Mouse (Mus musculus): ENCODE measurements at regions not wholly inside any gene's neighbourhood (a gene's known extent, or its start where the extent isn't known, plus 50 kb on each side); places are given as distances from the start of the nearest gene placed in this dataset.

DNA sequence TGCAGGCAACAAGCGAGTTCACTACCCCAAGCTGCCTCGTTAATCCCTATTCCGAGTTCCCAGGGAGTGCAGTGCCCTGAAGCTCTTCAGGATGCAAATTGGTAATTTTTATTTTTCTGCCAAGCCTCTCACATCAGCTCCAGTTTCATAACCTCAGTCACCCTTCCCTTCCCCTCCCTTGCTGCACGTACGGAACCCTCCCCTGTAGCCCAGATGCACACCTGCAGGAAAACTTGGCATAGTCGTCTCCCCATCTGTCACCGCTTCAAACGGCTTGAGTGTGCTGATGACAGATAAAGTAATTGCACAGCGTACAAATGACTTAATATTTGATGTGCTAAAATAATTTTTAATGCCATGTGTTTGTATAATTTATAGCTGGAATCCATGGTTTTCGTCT lies 119.7 kb upstream of the Tmem45b start:
- DNase-seq (ENCODE audit: extremely low read depth, low read depth): no peak

DNA sequence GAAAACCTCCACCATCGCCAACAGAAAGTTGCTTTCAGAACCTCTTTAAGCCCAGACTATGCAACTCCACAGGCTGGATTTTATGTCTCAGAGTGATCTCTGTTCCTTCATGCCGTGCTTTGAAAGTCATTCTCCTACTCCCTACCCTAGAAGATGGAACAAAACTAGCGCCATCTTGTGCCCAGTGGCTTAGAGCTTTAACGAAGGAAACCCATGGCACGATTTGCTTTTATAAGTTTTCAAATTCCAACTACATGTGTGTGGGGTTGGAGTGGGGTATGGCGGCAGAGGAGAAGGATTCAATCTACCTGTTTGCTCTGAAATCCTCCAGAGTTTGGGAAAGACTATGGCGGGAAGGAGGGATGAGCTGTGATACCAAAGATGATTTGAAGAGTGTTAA lies 118.7 kb upstream of the Tmem45b start:
- no peak for DNase-seq (ENCODE audit: extremely low read depth, low read depth)

DNA sequence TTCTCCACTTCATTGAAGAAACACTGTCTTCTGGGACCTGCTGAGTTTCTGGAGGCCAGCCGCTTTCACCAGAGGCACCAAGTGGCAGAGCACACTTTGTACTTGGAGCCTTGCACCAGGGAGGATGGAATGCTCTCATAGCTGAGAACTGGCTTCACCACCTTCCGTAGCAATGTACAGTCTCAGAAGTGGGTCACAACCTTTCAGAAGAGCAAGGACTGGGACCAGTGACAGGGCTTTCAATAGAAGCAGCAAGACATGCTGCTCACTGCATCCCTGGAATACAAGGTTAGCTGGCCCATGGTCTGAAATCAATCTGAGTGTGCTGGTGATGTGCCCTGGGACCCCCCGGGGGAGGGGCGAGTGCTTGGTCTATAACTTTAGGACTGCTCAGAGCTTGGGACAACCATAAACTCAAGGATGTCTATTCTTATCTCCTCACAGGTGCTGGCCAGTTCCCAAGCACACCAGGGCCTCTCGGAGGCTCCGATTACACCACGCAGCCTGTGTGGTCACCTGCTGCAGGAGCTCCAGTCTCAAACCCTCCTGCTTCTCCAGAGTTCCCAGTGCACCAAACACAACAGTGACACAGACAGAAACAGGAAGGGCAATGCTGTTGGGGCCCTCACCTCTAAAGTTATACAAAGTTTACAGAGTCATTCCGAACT lies 114.4 kb upstream of the Tmem45b start:
- no peak for DNase-seq (ENCODE audit: extremely low read depth, low read depth)

DNA sequence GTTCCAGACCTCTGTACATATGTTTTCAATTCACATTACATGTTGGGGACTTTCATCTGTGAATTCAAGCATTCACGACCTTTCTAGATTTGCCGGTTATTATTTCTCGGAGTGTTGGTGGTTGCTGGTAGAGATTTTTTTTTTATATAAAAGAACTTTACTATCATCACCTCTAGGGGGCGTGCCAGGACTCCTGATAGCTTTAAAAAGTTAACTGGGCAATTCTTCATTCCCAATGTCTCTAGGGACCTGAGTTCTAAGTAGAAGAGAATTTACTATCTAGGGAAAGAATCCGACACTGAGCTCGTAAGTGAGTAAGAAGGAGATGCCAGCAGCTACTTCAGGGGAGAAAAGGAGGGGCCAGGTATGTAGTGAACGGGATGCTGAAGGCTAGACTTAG lies 112.8 kb upstream of the Tmem45b start:
- no peak for DNase-seq (ENCODE audit: extremely low read depth, low read depth)

DNA sequence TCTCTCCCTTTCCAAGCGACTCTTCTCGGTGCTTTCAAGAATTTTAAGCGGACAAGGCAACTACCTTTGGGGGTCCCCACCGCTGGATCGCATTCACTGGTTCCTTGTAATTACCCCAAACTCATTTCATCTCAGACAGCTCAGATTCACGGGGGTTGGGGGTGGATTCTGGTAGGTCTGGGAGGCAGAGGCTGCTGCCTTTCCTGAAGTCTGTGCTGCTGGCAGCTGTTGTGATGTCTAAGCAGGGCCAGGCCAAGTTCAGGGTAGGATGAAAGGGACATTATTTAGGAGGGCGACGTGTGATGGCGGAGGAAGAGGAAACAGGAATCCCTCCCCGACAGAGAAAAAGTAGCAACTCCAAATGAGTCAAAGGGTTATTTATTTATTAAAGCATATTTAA lies 102.8 kb upstream of the Tmem45b start:
- DNase-seq (ENCODE audit: extremely low read depth, low read depth): no peak

DNA sequence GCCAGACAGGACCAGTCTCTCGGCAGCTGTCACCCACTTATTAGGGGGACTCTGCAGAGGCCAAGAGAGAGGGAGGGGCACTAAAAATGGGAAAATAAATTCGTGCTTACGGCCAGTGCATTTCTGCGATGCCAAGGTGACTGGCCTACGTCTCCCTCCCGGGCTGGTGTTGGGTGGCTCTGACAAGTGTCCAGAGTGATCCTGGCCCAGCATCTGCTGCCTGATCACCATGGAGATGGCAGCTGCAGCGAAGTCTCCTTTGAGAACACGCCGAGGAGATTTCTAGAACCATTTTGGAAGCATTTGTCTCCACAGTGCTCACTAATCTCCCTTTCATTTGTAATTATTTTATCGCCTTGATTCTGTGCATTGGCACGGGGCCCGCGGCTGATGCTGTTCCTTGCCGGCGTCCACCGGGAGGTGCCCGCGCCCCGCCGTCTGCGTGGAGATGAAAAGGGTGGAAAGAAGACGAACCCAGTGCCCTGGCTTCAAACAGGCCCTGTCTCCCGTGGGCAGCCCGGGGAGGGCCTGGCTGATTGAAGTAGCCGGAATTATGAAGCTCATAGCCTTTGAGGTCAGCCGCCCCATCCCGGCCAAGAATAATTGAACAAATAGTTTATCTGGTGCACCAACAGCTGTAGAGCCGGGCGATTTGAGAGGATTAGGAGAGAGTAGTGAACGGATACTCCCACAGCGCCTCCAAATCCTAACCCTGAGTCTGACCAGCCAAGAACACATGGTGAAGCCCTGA lies 102.2 kb upstream of the Tmem45b start:
- DNase-seq (ENCODE audit: extremely low read depth, low read depth): no peak

DNA sequence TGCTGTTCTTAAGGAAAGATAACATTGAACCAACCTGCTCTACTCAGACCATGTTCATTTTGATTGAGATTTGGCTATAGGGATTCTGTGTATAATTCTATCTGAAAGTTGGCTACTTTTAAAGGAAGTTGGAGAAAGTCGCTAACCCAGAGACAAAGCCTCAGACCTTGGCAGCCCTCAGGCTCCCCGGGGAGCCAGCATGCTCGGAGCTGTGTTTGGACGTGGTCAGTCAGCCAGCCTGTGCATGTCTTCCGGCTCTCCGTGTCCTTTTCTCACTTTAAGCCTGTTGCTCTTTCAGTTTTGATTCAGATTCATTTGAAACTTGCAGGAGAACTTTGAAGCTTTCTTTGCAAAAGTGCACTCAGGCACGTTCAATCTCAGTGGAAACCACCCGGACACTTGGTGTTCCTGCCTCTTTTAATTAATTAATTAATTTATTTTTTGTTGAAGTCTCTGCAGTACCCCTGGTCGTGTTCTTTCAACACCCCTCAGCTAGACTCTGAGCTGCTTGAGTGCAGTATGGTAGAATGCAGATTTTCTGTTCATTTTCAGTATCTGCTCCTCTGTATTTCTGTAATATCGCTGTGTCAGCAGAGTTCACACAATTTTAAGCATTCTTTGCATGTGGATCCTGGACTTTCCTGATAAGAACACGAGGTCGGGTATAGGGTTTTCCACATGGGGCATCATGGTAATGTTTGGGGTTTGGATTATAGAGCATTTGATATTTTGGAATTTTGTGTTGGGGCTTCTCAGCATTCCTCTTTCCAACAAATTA lies 100.9 kb upstream of the Tmem45b start:
- no peak for DNase-seq (ENCODE audit: extremely low read depth, low read depth)

DNA sequence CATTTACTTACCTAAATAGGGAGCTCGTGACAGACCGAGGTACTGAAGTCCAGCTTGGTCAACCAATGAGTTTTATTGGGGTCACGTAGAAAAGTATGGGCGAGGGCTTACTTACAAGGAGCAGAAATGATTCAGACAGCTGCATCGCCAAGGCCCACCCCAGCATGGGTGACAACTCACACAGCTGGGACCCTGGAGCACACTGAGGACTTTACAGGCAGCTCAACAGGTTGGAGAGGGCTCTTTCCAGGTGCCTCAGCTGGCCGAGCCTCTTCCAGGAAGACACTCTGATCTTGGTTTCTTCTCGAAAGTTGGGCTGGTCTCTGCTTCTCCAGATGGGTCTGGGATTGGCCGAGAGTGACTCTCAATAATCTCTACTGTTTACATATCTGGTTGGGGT lies 99.3 kb upstream of the Tmem45b start:
- DNase-seq (ENCODE audit: extremely low read depth, low read depth): no peak

DNA sequence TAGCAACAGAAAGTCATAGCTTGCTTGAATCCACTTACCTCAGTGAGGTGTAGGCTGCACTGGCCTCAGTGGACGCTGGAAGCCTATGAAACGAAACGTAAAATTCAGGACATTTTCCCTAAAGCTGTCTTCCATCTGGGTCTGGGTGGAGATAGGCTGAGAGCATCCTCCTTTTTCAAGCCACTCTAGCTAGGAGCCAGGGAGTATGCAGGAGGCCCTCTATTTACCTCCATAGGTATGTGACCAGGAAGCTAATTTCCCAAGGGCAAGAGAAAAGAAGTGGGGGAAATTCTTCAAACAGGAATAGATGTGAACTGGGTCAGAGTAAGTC lies 95.9 kb upstream of the Tmem45b start:
- no peak for DNase-seq (ENCODE audit: extremely low read depth, low read depth)

DNA sequence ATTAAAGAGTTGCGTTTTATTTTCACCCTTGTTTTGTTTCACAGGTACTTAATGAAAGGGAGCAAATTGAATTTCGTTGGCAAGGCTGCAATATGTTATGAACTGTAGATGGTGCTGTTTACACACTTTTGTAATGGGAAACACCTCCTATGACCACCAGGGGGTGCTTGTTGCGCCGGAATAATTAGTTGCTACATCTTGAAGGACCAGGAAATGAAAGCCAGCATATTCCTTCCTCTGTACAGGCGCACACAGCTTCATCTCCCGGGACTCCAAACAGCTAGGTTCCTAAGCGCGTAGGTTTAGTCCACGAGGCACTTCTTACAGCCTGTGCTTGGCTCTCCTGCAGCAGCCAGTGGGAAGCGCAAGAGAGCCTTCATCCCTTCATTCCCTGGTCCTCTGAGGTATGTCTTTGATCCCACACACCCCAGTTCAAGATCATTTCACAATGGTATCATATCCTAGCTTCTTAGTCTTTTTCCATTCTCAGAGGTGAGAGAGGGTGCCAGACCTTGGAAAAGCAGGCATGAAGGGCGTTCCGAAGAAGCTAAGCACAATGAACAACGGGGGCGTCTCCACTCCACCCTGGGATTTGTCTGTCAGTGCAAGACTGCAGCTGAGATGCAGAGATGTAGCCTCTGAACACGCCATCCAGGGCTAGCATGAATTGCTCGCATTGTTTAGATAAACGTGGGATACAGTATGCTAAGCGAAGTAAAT lies 95.4 kb upstream of the Tmem45b start:
- peak; percentile 72 for DNase-seq (ENCODE audit: extremely low read depth, low read depth)

DNA sequence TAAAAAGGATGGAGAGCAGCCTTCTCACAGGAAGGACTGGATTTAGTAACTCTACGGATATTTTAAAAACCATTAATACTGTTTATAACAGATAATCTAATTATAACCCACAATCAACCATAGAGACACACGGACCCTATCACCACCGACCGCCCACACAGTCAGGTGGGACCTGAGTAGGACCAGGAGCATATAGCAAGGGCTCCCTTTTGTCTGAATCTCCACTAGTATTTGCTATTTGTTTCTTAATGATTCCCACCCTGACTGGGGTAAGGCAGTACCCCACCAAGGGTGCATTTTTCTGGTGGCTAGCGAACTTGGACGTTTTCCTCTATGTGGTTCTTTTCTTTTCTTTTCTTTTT lies 79.4 kb upstream of the Tmem45b start:
- DNase-seq (ENCODE audit: extremely low read depth, low read depth): no peak

DNA sequence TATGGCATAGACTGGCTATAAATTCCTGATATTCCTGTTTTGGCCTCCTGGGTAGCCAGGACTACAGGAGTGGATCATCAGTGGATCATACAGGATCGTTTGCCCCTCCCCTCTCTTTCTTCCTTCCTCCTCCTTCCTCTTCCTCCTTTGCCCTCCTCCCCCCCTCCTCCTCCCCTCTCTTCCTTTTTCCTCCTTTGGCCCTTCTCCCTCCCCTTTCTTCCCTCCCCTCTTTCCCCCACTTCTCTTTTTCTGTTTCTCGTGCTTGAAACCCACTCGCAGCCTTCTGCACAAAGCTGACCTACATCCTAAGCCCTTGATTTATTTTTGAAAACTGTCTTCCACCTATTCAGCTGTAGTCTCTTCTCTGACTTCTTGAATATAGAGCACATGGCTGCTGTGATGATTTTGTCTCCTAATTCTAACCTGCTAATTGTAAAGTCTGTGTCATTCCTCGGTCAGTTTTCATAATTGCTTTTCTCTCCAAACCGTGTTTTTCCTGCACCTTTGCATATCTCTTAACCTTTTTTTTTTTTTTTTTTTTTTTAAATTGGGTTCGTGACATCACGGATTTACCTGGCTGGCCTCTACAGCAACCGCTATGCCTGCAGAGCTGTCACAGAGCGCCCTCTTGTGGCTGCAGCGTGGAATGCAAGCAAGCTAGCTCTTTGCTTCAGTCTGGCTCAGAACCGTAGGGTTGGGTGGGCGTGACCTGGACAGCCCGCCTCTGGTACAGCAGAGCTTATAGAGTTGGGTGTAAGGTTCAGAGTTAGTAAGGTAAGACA lies 78.8 kb upstream of the Tmem45b start:
- DNase-seq (ENCODE audit: extremely low read depth, low read depth): peak; percentile 22

DNA sequence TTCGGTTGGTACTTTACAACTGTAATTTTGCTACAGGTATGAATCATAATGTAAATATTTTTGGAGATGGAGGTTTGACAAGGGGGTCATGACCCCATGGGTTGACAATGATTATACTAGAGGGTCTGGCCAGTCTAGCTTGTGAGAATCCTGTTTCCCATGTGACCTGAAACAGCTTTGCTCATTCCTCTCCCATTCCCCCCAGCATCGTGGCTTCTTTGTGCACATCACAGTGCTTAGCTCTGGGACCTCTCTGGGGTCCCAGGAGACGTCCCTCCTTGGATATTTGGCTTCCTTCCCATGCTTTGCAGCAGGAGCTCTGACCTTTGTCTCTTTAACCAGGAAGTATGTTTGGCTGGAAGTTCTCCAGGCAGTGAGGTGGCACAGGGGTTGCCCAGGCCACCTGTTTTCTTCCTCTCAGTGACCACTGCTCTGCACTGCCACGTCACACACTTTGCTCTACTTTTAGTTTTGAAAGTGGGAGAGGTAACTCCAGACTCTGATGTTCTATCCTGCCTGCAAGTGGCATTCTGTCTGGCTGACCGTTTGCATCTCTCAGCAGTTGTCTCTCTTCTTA lies 77.4 kb upstream of the Tmem45b start:
- no peak for DNase-seq (ENCODE audit: extremely low read depth, low read depth)

DNA sequence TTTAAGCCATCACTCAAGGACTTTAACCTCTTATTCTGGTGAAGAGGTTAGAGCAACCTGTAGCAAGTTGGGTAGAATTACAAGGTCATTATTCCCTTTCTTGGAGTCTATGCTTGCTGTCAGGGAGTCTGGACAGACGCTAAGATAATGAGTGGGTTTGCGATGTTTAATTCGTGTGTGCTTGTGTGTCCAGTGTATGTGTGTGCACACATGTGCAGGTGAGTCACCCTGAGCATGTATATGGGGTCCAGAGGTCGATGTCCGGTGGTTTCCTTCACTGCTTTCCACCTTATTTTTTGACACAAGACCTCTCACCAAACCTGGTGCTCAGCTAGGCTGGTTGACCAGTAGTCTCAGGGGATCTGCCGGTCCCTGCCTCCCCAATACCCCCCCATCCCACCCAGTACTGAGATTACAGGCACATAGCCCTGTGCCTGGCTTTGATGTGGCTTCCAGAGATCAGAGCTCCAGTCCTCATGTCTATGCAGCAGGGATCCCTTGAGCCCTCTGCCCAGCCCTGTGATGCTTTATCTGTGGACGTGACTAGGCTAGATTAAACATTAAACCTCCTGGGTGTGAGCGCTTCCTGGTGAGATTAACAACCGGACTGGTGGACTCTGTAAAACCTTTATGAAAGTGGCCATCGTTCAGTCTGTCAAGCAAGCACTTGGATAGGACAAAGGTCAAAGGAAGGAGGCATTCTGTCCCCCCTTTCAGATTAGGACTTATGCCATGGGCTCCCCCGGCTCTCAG lies 74.4 kb upstream of the Tmem45b start:
- no peak for DNase-seq (ENCODE audit: extremely low read depth, low read depth)

DNA sequence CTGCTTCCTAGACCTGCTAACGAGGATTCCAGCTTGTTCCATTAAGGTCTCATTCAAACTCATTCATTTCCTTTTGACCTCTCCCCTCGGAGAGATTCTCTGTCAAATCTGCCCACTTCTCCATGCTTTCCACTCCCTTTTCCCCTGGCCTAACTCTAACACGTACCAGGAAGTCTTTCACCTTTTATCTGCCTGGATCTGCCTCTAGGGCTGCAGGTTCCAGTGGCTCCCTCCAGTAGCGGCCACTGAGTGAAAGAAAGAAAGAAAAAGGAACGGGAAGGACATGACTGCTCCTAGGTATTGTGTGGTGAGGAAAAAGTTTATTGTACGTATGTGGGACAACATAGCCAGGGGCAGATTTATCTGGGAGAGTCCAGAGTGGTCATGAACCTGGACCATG lies 64.8 kb upstream of the Tmem45b start:
- DNase-seq (ENCODE audit: extremely low read depth, low read depth): no peak

DNA sequence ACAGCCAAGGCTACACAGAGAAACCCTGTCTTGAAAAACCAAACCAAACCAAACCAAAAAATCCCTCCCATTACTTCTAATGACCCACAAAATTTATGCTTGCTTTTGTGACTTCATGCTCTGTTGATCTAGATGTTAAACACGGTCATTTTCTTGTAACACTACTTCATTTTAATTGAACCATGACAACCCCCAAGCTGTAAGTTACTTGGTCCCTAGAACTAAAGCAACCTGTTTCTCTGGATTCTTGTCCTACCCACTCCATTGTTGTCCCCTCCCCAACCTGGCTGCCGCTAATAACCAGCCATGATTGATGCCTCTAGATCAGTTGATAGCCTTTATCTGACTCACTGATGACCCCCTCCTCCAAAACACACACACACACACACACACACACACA lies 63.0 kb upstream of the Tmem45b start:
- no peak for DNase-seq (ENCODE audit: extremely low read depth, low read depth)
